Mouse (Mus musculus): ENCODE measurements around the gene Adarb2. TPM values are rescaled to one million over a fixed set of nuclear protein-coding genes. Genes with fewer than 3 reads are reported as not detected.

Gene Adarb2
- total and polyA plus RNA-seq, 3 experiments = 0.42 to 0.57 TPM; not detected in 1

DNA sequence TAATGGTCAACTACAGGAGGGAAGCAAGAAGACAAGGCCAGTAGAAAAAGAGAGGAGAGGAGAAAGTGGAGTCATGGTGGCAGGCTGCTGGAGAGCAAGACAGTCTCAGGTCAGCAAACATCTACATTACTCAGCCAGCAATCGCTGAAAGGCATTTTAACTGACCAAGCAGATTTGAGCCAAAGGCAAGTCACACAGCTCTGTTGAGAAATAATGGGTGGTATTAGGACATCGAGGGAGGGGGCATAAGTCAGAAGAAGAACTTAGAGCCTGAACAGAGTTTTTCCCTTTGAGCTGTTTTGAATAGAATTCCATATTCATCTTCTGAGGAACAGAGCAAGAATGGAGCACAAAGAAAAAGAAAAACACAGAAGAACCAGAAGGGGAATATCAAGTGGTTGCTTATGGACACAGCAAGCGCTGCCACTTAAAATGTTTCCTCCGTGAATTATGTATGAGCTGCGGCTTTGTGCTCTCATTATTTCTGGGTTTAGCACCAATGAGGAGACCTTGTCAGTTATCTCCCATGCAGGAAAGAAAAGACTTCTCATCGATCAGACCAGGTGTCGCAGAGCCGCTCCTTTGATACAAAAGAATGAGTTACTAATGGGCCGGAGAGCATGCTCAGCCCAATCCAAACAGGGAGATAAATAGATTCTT, 477.9 kb downstream of the Adarb2 start:
- no peaks in the 10 kb centered on the region for H3K79me2 ChIP-seq (ENCODE audit: control insufficient read depth, insufficient read depth, low read length, poor library complexity)
- H3K4me3 ChIP-seq (ENCODE audit: control insufficient read depth in 1 of 2, insufficient read depth in 1 of 2, low read depth in 2 of 2, low read length in 2 of 2) = no peak overlapping the region
- peaks cover 0 to 2% of the 10 kb centered on the region in 2 experiments; a peak in 2 of 4 replicates for H3K36me3 ChIP-seq (ENCODE audit: control insufficient read depth in 1 of 2, insufficient read depth in 2 of 2, low read length in 2 of 2)
- H3K4me1 ChIP-seq (ENCODE audit: control insufficient read depth in 1 of 2, insufficient read depth in 2 of 2, low read length in 2 of 2) = no peaks in the 10 kb centered on the region
- H3K27me3 ChIP-seq (ENCODE audit: control insufficient read depth in 1 of 2, insufficient read depth in 2 of 2, low read length in 2 of 2) = no peaks in the 10 kb centered on the region
- H3K9me3 ChIP-seq (replicated peaks; ENCODE audit: insufficient read depth, low read length) = no peaks in the 10 kb centered on the region
- H3K9ac ChIP-seq (ENCODE audit: control insufficient read depth, low read depth, low read length, poor library complexity, severe bottlenecking) = no peak overlapping the region
- no peak for TF ChIP-seq USF1 (IDR thresholded peaks at IDR 0.05; ENCODE audit: low read depth, low read length)
- TF ChIP-seq RCOR1 (IDR thresholded peaks at IDR 0.05; ENCODE audit: low read depth, low read length) = no peak
- TF ChIP-seq CHD2 (IDR thresholded peaks at IDR 0.05; ENCODE audit: low read length) = no peak
- TF ChIP-seq ZKSCAN1 (IDR thresholded peaks at IDR 0.05; ENCODE audit: low read depth, low read length) = no peak
- no peak overlapping the region for H3K27ac ChIP-seq (ENCODE audit: control insufficient read depth, low read depth, low read length)
- DNase-seq (ENCODE audit: low read depth, low spot score) = no peak

DNA sequence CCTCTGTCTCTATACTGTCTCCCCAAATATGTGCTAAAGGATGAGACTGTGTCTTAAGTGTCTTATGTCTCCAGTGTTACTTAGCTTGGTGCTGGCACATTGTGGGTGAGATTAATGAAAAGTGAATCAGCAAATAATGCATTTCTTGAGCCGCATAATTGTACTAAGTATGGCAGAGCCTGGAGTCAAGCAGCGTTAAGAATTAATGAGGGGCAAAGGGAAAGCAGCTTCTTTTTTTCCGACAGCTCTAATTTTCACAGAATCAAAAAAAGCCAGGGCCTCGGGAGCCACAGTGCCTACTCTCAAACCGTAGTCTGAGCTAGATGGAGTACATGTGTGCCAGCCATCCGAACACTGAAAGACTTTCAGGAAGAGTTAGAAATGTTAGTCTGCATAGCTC, 488.8 kb downstream of the Adarb2 start:
- Histone ChIP-seq H3K36me3 (ENCODE audit: control insufficient read depth in 1 of 2, insufficient read depth in 2 of 2, low read length in 2 of 2) (no peaks in the 10 kb centered on the region), H3K4me1 (ENCODE audit: control insufficient read depth in 1 of 2, insufficient read depth in 2 of 2, low read length in 2 of 2) (no peaks in the 10 kb centered on the region), H3K4me3 (ENCODE audit: control insufficient read depth in 1 of 2, insufficient read depth in 1 of 2, low read depth in 2 of 2, low read length in 2 of 2) (no peak overlapping the region), H3K27ac (ENCODE audit: control insufficient read depth, low read depth, low read length) (no peak overlapping the region), H3K9ac (ENCODE audit: control insufficient read depth, low read depth, low read length, poor library complexity, severe bottlenecking) (no peak overlapping the region), H3K79me2 (ENCODE audit: control insufficient read depth, insufficient read depth, low read length, poor library complexity) (no peaks in the 10 kb centered on the region), H3K27me3 (ENCODE audit: control insufficient read depth in 1 of 2, insufficient read depth in 2 of 2, low read length in 2 of 2) (peaks cover 0 to 2% of the 10 kb centered on the region in 2 experiments; a peak in 1 of 4 replicates), H3K9me3 (replicated peaks; ENCODE audit: insufficient read depth, low read length) (no peaks in the 10 kb centered on the region)
- no peak for DNase-seq (ENCODE audit: low read depth, low spot score)
- no peak for TF ChIP-seq UBTF (IDR thresholded peaks at IDR 0.05; ENCODE audit: borderline replicate concordance, insufficient read depth, low read depth, low read length)
- no peak for TF ChIP-seq TAL1 (IDR thresholded peaks at IDR 0.05; ENCODE audit: low read length)
- TF ChIP-seq USF1 (IDR thresholded peaks at IDR 0.05; ENCODE audit: low read depth, low read length) = no peak
- TF ChIP-seq SIN3A (IDR thresholded peaks at IDR 0.05; ENCODE audit: low read length) = no peak
- no peak for TF ChIP-seq BHLHE40 (IDR thresholded peaks at IDR 0.05; ENCODE audit: borderline replicate concordance, low read depth, low read length)
- no peak for TF ChIP-seq GATA1 (IDR thresholded peaks at IDR 0.05; ENCODE audit: low read depth, low read length)
- TF ChIP-seq POLR2AphosphoS5 (IDR thresholded peaks at IDR 0.05; ENCODE audit: borderline replicate concordance, low read depth, low read length) = no peak
- TF ChIP-seq MAZ (IDR thresholded peaks at IDR 0.05; ENCODE audit: low read depth, low read length) = no peak
- TF ChIP-seq CTCF (IDR thresholded peaks at IDR 0.05 in 2 of 3, conservative IDR thresholded peaks at IDR 0.05 in 1 of 3; ENCODE audit: control insufficient read depth in 1 of 3, insufficient read depth in 1 of 3, low read depth in 2 of 3, low read length in 3 of 3, poor library complexity in 1 of 3, severe bottlenecking in 1 of 3) = no peak
- no peak for TF ChIP-seq ELF1 (IDR thresholded peaks at IDR 0.05; ENCODE audit: low read depth, low read length)
- no peak for TF ChIP-seq MYB (IDR thresholded peaks at IDR 0.05; ENCODE audit: low read depth, low read length)
- no peak for TF ChIP-seq MXI1 (IDR thresholded peaks at IDR 0.05; ENCODE audit: low read depth, low read length)
- no peak for TF ChIP-seq HCFC1 (IDR thresholded peaks at IDR 0.05; ENCODE audit: low read depth, low read length)
- TF ChIP-seq EP300 (IDR thresholded peaks at IDR 0.05; ENCODE audit: low read depth in 1 of 2, low read length in 2 of 2) = no peak
